Mouse (Mus musculus): ENCODE measurements at regions not wholly inside any gene's neighbourhood (a gene's known extent, or its start where the extent isn't known, plus 50 kb on each side); places are given as distances from the start of the nearest gene placed in this dataset.

- Histone ChIP-seq H3K36me3 (no peaks in the 10 kb centered on the region), H3K27me3 (0 out of 2 replicates have a peak, but pooled peaks cover 3% of the 10 kb centered on the region), H3K4me3 (replicated peaks) (no peak overlapping the region), H3K27ac (no peak overlapping the region), H3K4me1 (replicated peaks) (peaks cover 27% of the 10 kb centered on the region), H3K9ac (replicated peaks) (no peak overlapping the region), H3K9me3 (no peaks in the 10 kb centered on the region), H3K4me2 (replicated peaks) (no peak overlapping the region)
- ATAC-seq, result no peak
- WGBS, result 69% methylated on average over 13 of the region's 13 CpGs
These were observed 57.8 kb upstream of the Arl15 start for GRCm38 (mm10) chr13:113736468-113736867.

- 42% methylated on average over 18 of the region's 18 CpGs for WGBS
- Histone ChIP-seq H3K27ac (no peak overlapping the region), H3K4me2 (replicated peaks) (no peak overlapping the region), H3K9me3 (no peaks in the 10 kb centered on the region), H3K9ac (replicated peaks) (no peak overlapping the region), H3K4me1 (replicated peaks) (peaks cover 32% of the 10 kb centered on the region), H3K4me3 (replicated peaks) (no peak overlapping the region), H3K27me3 (no peaks in the 10 kb centered on the region), H3K36me3 (no peaks in the 10 kb centered on the region)
- ATAC-seq, result no peak
These were observed 58.6 kb upstream of the Arl15 start for GRCm38 (mm10) chr13:113735611-113736285.

- ATAC-seq, result peak; percentile 96
- H3K27ac ChIP-seq, result peak overlapping the region; percentile 88
- H3K27me3 ChIP-seq, result no peaks in the 10 kb centered on the region
- H3K4me3 ChIP-seq (replicated peaks), result no peak overlapping the region
- peak overlapping the region; percentile 9; the same call in 1 of the 2 replicates for H3K4me2 ChIP-seq (replicated peaks)
- no peaks in the 10 kb centered on the region for H3K36me3 ChIP-seq
- H3K9me3 ChIP-seq, result no peaks in the 10 kb centered on the region
- 17% methylated on average over 5 of the region's 5 CpGs for WGBS
- H3K9ac ChIP-seq (replicated peaks), result peak overlapping the region; percentile 44
- H3K4me1 ChIP-seq (replicated peaks), result peaks cover 35% of the 10 kb centered on the region
These were observed 60.0 kb upstream of the Arl15 start for GRCm38 (mm10) chr13:113734134-113734794.

GRCm38 (mm10) chr13:113733734-113734133, 60.6 kb upstream of the Arl15 start:
- H3K9me3 ChIP-seq, result no peaks in the 10 kb centered on the region
- no peaks in the 10 kb centered on the region; the same call in 1 of the 2 replicates for H3K27me3 ChIP-seq
- WGBS, result 56% methylated on average over 2 of the region's 2 CpGs
- no peak overlapping the region for H3K4me3 ChIP-seq (replicated peaks)
- no peak; the same call in 1 of the 2 replicates for ATAC-seq
- H3K36me3 ChIP-seq, result no peaks in the 10 kb centered on the region
- no peak overlapping the region for H3K4me2 ChIP-seq (replicated peaks)
- H3K4me1 ChIP-seq (replicated peaks), result peaks cover 35% of the 10 kb centered on the region
- H3K27ac ChIP-seq, result peak overlapping the region; percentile 88
- no peak overlapping the region for H3K9ac ChIP-seq (replicated peaks)

GRCm38 (mm10) chr13:113730776-113731400, 63.4 kb upstream of the Arl15 start:
- Histone ChIP-seq H3K4me1 (replicated peaks) (peaks cover 35% of the 10 kb centered on the region), H3K36me3 (no peaks in the 10 kb centered on the region), H3K4me3 (replicated peaks) (no peak overlapping the region), H3K4me2 (replicated peaks) (no peak overlapping the region), H3K9me3 (no peaks in the 10 kb centered on the region), H3K27me3 (no peaks in the 10 kb centered on the region; the same call in 1 of the 2 replicates), H3K27ac (no peak overlapping the region), H3K9ac (replicated peaks) (no peak overlapping the region)
- no peak for ATAC-seq
- 24% methylated on average over 8 of the region's 8 CpGs for WGBS

- Histone ChIP-seq H3K9ac (replicated peaks) (no peak overlapping the region), H3K4me2 (replicated peaks) (no peak overlapping the region), H3K9me3 (no peaks in the 10 kb centered on the region), H3K27ac (no peak overlapping the region), H3K4me3 (replicated peaks) (no peak overlapping the region), H3K27me3 (no peaks in the 10 kb centered on the region; the same call in 1 of the 2 replicates), H3K36me3 (no peaks in the 10 kb centered on the region), H3K4me1 (replicated peaks) (peaks cover 32% of the 10 kb centered on the region)
- WGBS, result 85% methylated on average over 6 of the region's 6 CpGs
- no peak for ATAC-seq
These were observed 64.1 kb upstream of the Arl15 start for GRCm38 (mm10) chr13:113730062-113730775.

- no peak for ATAC-seq
These were observed 64.7 kb upstream of the Arl15 start for GRCm38 (mm10) chr13:113729574-113729973.

GRCm38 (mm10) chr13:113728111-113728510, 64.6 kb upstream of the Hspb3 start:
- Histone ChIP-seq H3K36me3 (no peaks in the 10 kb centered on the region), H3K4me1 (replicated peaks) (peaks cover 11% of the 10 kb centered on the region), H3K27me3 (no peaks in the 10 kb centered on the region; the same call in 1 of the 2 replicates), H3K9ac (replicated peaks) (no peak overlapping the region), H3K27ac (no peak overlapping the region), H3K4me2 (replicated peaks) (no peak overlapping the region), H3K9me3 (no peaks in the 10 kb centered on the region), H3K4me3 (replicated peaks) (no peak overlapping the region)
- 53% methylated on average over 5 of the region's 5 CpGs for WGBS
- ATAC-seq, result no peak

More at GRCm38 (mm10) chr13:113729574-113729973, 64.7 kb upstream of the Arl15 start:
- Histone ChIP-seq H3K9ac (replicated peaks) (no peak overlapping the region), H3K27ac (no peak overlapping the region), H3K4me1 (replicated peaks) (peaks cover 25% of the 10 kb centered on the region), H3K4me3 (replicated peaks) (no peak overlapping the region), H3K27me3 (no peaks in the 10 kb centered on the region; the same call in 1 of the 2 replicates), H3K4me2 (replicated peaks) (no peak overlapping the region), H3K9me3 (no peaks in the 10 kb centered on the region), H3K36me3 (no peaks in the 10 kb centered on the region)
- 95% methylated on average over 1 of the region's 1 CpGs for WGBS

GRCm38 (mm10) chr13:113724881-113725837, 61.7 kb upstream of the Hspb3 start:
- peak; percentile 75 for ATAC-seq
- no peak overlapping the region for H3K4me2 ChIP-seq (replicated peaks)
- 75% methylated on average over 6 of the region's 6 CpGs for WGBS
- H3K4me3 ChIP-seq (replicated peaks), result no peak overlapping the region
- peak overlapping the region; percentile 7; the same call in 1 of the 2 replicates for H3K27ac ChIP-seq
- H3K27me3 ChIP-seq, result no peaks in the 10 kb centered on the region; the same call in 1 of the 2 replicates
- H3K4me1 ChIP-seq (replicated peaks), result no peaks in the 10 kb centered on the region
- no peaks in the 10 kb centered on the region for H3K9me3 ChIP-seq
- no peak overlapping the region for H3K9ac ChIP-seq (replicated peaks)
- no peaks in the 10 kb centered on the region for H3K36me3 ChIP-seq

- 87% methylated on average over 4 of the region's 4 CpGs for WGBS
- no peaks in the 10 kb centered on the region for H3K27me3 ChIP-seq
- no peak overlapping the region for H3K4me2 ChIP-seq (replicated peaks)
- no peaks in the 10 kb centered on the region for H3K36me3 ChIP-seq
- no peaks in the 10 kb centered on the region for H3K4me1 ChIP-seq (replicated peaks)
- peaks cover 4% of the 10 kb centered on the region; the same call in 1 of the 2 replicates for H3K9me3 ChIP-seq
- no peak overlapping the region for H3K27ac ChIP-seq
- H3K4me3 ChIP-seq (replicated peaks), result no peak overlapping the region
- no peak for ATAC-seq
- no peak overlapping the region for H3K9ac ChIP-seq (replicated peaks)
These were observed 51.8 kb upstream of the Hspb3 start for GRCm38 (mm10) chr13:113715231-113715630.

GRCm38 (mm10) chr13:113713844-113714243, 50.4 kb upstream of the Hspb3 start:
- no peak for ATAC-seq
- H3K4me1 ChIP-seq (replicated peaks), result no peaks in the 10 kb centered on the region
- no peak overlapping the region for H3K27ac ChIP-seq
- no peak overlapping the region for H3K4me3 ChIP-seq (replicated peaks)
- H3K27me3 ChIP-seq, result no peaks in the 10 kb centered on the region
- H3K9me3 ChIP-seq, result peaks cover 4% of the 10 kb centered on the region; the same call in 1 of the 2 replicates
- WGBS, result 71% methylated on average over 4 of the region's 4 CpGs
- no peak overlapping the region for H3K9ac ChIP-seq (replicated peaks)
- H3K4me2 ChIP-seq (replicated peaks), result no peak overlapping the region
- H3K36me3 ChIP-seq, result no peaks in the 10 kb centered on the region

Data from midbrain, embryonic 13.5 days (tissue).